Mouse (Mus musculus) c-Kit-negative CD71-positive TER-119-positive erythroid progenitor cells, embryonic 14.5 days (primary cell): ENCODE measurements around the gene Leng8.
A peak's percentile ranks its signal among the peaks of the same experiment; 100 is the strongest.
"Not testable (repeated sequence)": the region's sequence is repeated elsewhere in the genome, so short reads cannot be mapped to it uniquely, and the experiment has no call there.

Experiments used
- DNase-seq: peaks from one replicate; pipeline ENCODE4 v3.0.0-alpha.2; 2013; ENCODE audit warnings: low read depth, low spot score

Leng8 gene

GRCm38 (mm10) chr7:4147371-4147770 is 10.5 kb downstream of the Leng8 start:
- no peak for DNase-seq

- DNase-seq = no peak
These were observed 11.0 kb downstream of the Leng8 start for GRCm38 (mm10) chr7:4147836-4148235.

- DNase-seq = no peak
These were observed 11.7 kb downstream of the Leng8 start for GRCm38 (mm10) chr7:4148341-4149208.

- DNase-seq = peak; percentile 57
These were observed 12.6 kb downstream of the Leng8 start for GRCm38 (mm10) chr7:4149209-4150054.

- DNase-seq = no peak
These were observed 13.3 kb downstream of the Leng8 start, which contains the start of gene Leng9 for GRCm38 (mm10) chr7:4150059-4150541. Gene Leng9, minus strand, starts transcription at chr7:4150374.

GRCm38 (mm10) chr7:4150811-4151221 is 14.0 kb downstream of the Leng8 start:
- DNase-seq = no peak

- DNase-seq = no peak
These were observed 14.4 kb downstream of the Leng8 start for GRCm38 (mm10) chr7:4151241-4151640.

- no peak for DNase-seq
These were observed 17.5 kb downstream of the Leng8 start for GRCm38 (mm10) chr7:4154356-4154755.

GRCm38 (mm10) chr7:4154976-4155375 is 18.1 kb downstream of the Leng8 start:
- no peak for DNase-seq

GRCm38 (mm10) chr7:4161596-4161995 is 24.8 kb downstream of the Leng8 start:
- not testable (repeated sequence) for DNase-seq

GRCm38 (mm10) chr7:4163571-4164072 is 26.8 kb downstream of the Leng8 start:
- no peak for DNase-seq

- no peak for DNase-seq
These were observed 27.5 kb downstream of the Leng8 start, which contains the start of gene Cdc42ep5 for GRCm38 (mm10) chr7:4164090-4164910. Gene Cdc42ep5, minus strand, starts transcription at chr7:4164860.

- no peak for DNase-seq
These were observed 28.4 kb downstream of the Leng8 start for GRCm38 (mm10) chr7:4165286-4165685.

- no peak for DNase-seq
These were observed 30.3 kb downstream of the Leng8 start for GRCm38 (mm10) chr7:4167098-4167497.

GRCm38 (mm10) chr7:4170193-4170938 is 33.5 kb downstream of the Leng8 start:
- no peak for DNase-seq

GRCm38 (mm10) chr7:4178438-4178837 is 41.6 kb downstream of the Leng8 start:
- DNase-seq = no peak
